ENCODE assay signal across 8 mouse cellular contexts in genomic region chr6:119481741-119482390, GRCm38 (mm10). TPM values are rescaled to one million over a fixed set of nuclear protein-coding genes. Genes with fewer than 3 reads are reported as not detected.
DNase-seq lines count a peak whose midpoint lies in the region; ATAC-seq and TF ChIP-seq lines count a peak whose summit lies in the region.
"Not testable (repeated sequence)": the region's sequence is repeated elsewhere in the genome, so short reads cannot be mapped to it uniquely, and the experiment has no call there.

No protein-coding gene starts in this region.

- H3K9ac ChIP-seq in ES-Bruce4 (ENCODE audit: low read depth, poor library complexity, severe bottlenecking), result not testable (repeated sequence)
- peak overlapping the region; percentile 59 for H3K9ac ChIP-seq in forebrain, embryonic 12.5 days
- peak overlapping the region; percentile 53 for H3K9ac ChIP-seq in hindbrain, embryonic 12.5 days
- H3K9ac ChIP-seq in lung, embryonic 16.5 days (ENCODE audit: low read length), result 0 out of 2 replicates have a peak overlapping the region, but pooled peaks have one; percentile 8
- H3K9ac ChIP-seq in neural tube, embryonic 13.5 days, result peak overlapping the region; percentile 64

- not testable (repeated sequence) for DNase-seq in layer of hippocampus, adult 2 months (ENCODE audit: low spot score in 2 of 2)
- peak; percentile 41 to 65 for DNase-seq in thymus, postnatal 36 days

- not testable (repeated sequence) for TF ChIP-seq CTCF in ES-Bruce4 (IDR thresholded peaks at IDR 0.05; ENCODE audit: low read depth, low read length); layer of hippocampus, adult 2 months (conservative IDR thresholded peaks at IDR 0.05)

- WGBS in forebrain, embryonic 12.5 days, result 6% methylated on average over 10 of the region's 10 CpGs
- 8% methylated on average over 10 of the region's 10 CpGs for WGBS in hindbrain, embryonic 12.5 days
- 4% methylated on average over 10 of the region's 10 CpGs for WGBS in lung, embryonic 16.5 days
- 4% methylated on average over 10 of the region's 10 CpGs for WGBS in neural tube, embryonic 13.5 days

- H3K27ac ChIP-seq in ES-Bruce4 (ENCODE audit: insufficient read depth, low read length); brown adipose tissue, adult 24 weeks (replicated peaks; ENCODE audit: low read depth, low read length); forebrain, embryonic 12.5 days; hindbrain, embryonic 12.5 days; lung, embryonic 16.5 days (ENCODE audit: low read length); neural tube, embryonic 13.5 days (replicated peaks): not testable (repeated sequence)
- H3K27ac ChIP-seq in layer of hippocampus, adult 2 months, result peak overlapping the region; percentile 0; the same call in 1 of the 2 replicates

- H3K27me3 ChIP-seq in ES-Bruce4 (ENCODE audit: control insufficient read depth, insufficient read depth, low read length, poor library complexity, severe bottlenecking); forebrain, embryonic 12.5 days; hindbrain, embryonic 12.5 days; lung, embryonic 16.5 days (ENCODE audit: control insufficient read depth, insufficient read depth, low read depth, low read length); neural tube, embryonic 13.5 days: not testable (repeated sequence)

- not testable (repeated sequence) for H3K9me3 ChIP-seq in ES-Bruce4 (replicated peaks; ENCODE audit: control insufficient read depth, insufficient read depth, low read length, poor library complexity, severe bottlenecking); forebrain, embryonic 12.5 days; hindbrain, embryonic 12.5 days (replicated peaks); lung, embryonic 16.5 days (ENCODE audit: control insufficient read depth, low read length); neural tube, embryonic 13.5 days

- not testable (repeated sequence) for H3K4me1 ChIP-seq in ES-Bruce4 (ENCODE audit: control insufficient read depth, insufficient read depth, low read length)
- peaks cover 14% of the 10 kb centered on the region for H3K4me1 ChIP-seq in brown adipose tissue, adult 24 weeks (ENCODE audit: control insufficient read depth, insufficient read depth, insufficient read length, low read length)
- H3K4me1 ChIP-seq in forebrain, embryonic 12.5 days, result peaks cover 55% of the 10 kb centered on the region
- peaks cover 48% of the 10 kb centered on the region for H3K4me1 ChIP-seq in hindbrain, embryonic 12.5 days
- peaks cover 47% of the 10 kb centered on the region for H3K4me1 ChIP-seq in lung, embryonic 16.5 days (replicated peaks; ENCODE audit: control insufficient read depth, insufficient read depth, low read length)
- peaks cover 75% of the 10 kb centered on the region for H3K4me1 ChIP-seq in neural tube, embryonic 13.5 days (replicated peaks)

- not testable (repeated sequence) for H3K36me3 ChIP-seq in ES-Bruce4 (ENCODE audit: control insufficient read depth, insufficient read depth, low read length, poor library complexity, severe bottlenecking); lung, embryonic 16.5 days (ENCODE audit: control insufficient read depth, insufficient read depth, low read length)
- peaks cover 19% of the 10 kb centered on the region for H3K36me3 ChIP-seq in forebrain, embryonic 12.5 days (replicated peaks)
- peaks cover 16% of the 10 kb centered on the region for H3K36me3 ChIP-seq in hindbrain, embryonic 12.5 days
- peaks cover 16% of the 10 kb centered on the region for H3K36me3 ChIP-seq in neural tube, embryonic 13.5 days

- peak overlapping the region; percentile 6; the same call in 1 of the 2 replicates for H3K4me3 ChIP-seq in ES-Bruce4 (ENCODE audit: low read depth, low read length)
- peak overlapping the region; percentile 32 for H3K4me3 ChIP-seq in brown adipose tissue, adult 24 weeks (ENCODE audit: insufficient read depth, low read depth, low read length)
- peak overlapping the region; percentile 88 for H3K4me3 ChIP-seq in forebrain, embryonic 12.5 days (replicated peaks)
- H3K4me3 ChIP-seq in hindbrain, embryonic 12.5 days, result peak overlapping the region; percentile 95
- peak overlapping the region; percentile 83 for H3K4me3 ChIP-seq in layer of hippocampus, adult 2 months
- peak overlapping the region; percentile 35 for H3K4me3 ChIP-seq in lung, embryonic 16.5 days (ENCODE audit: low read length)
- peak overlapping the region; percentile 94 for H3K4me3 ChIP-seq in neural tube, embryonic 13.5 days

- peak overlapping the region; percentile 99 for H3K4me2 ChIP-seq in forebrain, embryonic 12.5 days
- peak overlapping the region; percentile 99 for H3K4me2 ChIP-seq in hindbrain, embryonic 12.5 days (replicated peaks)
- peak overlapping the region; percentile 98 for H3K4me2 ChIP-seq in lung, embryonic 16.5 days (ENCODE audit: low read depth, low read length)
- peak overlapping the region; percentile 100 for H3K4me2 ChIP-seq in neural tube, embryonic 13.5 days

- TF ChIP-seq EP300 in ES-Bruce4 (IDR thresholded peaks at IDR 0.05; ENCODE audit: insufficient read depth, low read depth, low read length), result not testable (repeated sequence)

- ATAC-seq in forebrain, embryonic 12.5 days (ENCODE audit: low FRiP score); hindbrain, embryonic 12.5 days (ENCODE audit: low FRiP score); lung, embryonic 16.5 days (ENCODE audit: low read depth); neural tube, embryonic 13.5 days (ENCODE audit: low read depth): not testable (repeated sequence)

- TF ChIP-seq POLR2A in ES-Bruce4 (IDR thresholded peaks at IDR 0.05; ENCODE audit: insufficient read depth, low read length), result not testable (repeated sequence)

RNA-seq across cellular contexts. Expression of gene Fbxl14, which starts 2.4 kb away (rescaled TPM):
- 30.9 and 37.9 TPM in 2 replicates for polyA plus RNA-seq in ES-Bruce4 (2011; ENCODE audit: insufficient read depth, insufficient read length, low read depth, missing spikeins)
- 12.4 and 12.7 TPM in 2 replicates for polyA plus RNA-seq in brown adipose tissue, adult 24 weeks (2012; ENCODE audit: insufficient read depth, insufficient read length, missing spikeins)
- 5.1 and 5.2 TPM in 2 replicates for polyA plus RNA-seq in forebrain, embryonic 12.5 days (2016; fragmentation: Nextera tagmentation; extraction: Ambion mirVana)
- polyA plus RNA-seq in hindbrain, embryonic 12.5 days (2016; fragmentation: Nextera tagmentation; extraction: Ambion mirVana), result 3.8 and 4.3 TPM in 2 replicates
- 10 to 100 TPM; 32.3 to 34.3 TPM for total RNA-seq in layer of hippocampus, adult 2 months (2021)
- polyA plus RNA-seq in lung, embryonic 16.5 days (2015; fragmentation: Nextera tagmentation; extraction: Ambion mirVana), result 4.0 and 4.5 TPM in 2 replicates
- 2.8 and 3.0 TPM in 2 replicates for polyA plus RNA-seq in neural tube, embryonic 13.5 days (2015; fragmentation: Nextera tagmentation; extraction: Ambion mirVana)

Comparison
In these comparisons a context has a peak if more than half of its experiments do, and no peak if none do; other contexts are left out.
1. H3K4me3 ChIP-seq: peak in every context shown above with its lines; median percentile 95 in hindbrain, embryonic 12.5 days; 94 in neural tube, embryonic 13.5 days; 88 in forebrain, embryonic 12.5 days; 83 in layer of hippocampus, adult 2 months; 35 in lung, embryonic 16.5 days; 32 in brown adipose tissue, adult 24 weeks; 6 in ES-Bruce4.